ENCODE assay signal across 9 mouse cellular contexts in the genomic region with DNA sequence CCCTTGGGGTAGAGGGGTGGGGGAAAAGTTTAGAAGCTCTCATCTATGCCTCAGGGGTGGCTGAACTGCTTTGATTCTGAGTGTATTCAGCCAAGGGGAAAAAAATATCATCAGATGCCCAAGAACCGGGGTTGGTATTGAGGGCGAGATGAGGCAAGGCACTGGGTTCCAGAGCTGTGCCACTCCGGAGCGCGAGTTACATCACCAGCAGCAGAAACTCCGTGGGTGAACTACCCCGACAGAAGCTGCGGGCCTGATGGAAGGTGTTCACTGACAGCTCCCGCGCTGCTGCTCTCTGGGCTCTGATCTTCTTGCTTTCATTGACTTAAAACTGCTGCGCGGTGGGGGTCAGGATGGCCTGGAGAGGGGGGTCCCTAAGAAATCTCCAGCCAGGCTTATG. TPM values are rescaled to one million over a fixed set of nuclear protein-coding genes. Genes with fewer than 3 reads are reported as not detected.
DNase-seq lines count a peak whose midpoint lies in the region; ATAC-seq and TF ChIP-seq lines count a peak whose summit lies in the region.
"Had no signal": no experiment of that assay in that cellular context is flagged by ENCODE, and none has a peak within 500 bp of the region (broad histone marks: within the 10 kb centered on the region; RNA-seq: fewer than 3 reads in every experiment).

No protein-coding gene starts in this region.

- ATAC-seq in forebrain, embryonic 11.5 days (replicated peaks; ENCODE audit: low FRiP score): no peak
- ATAC-seq in limb, embryonic 13.5 days (ENCODE audit: low FRiP score, low read depth): no peak
- no peak for ATAC-seq in neural tube, embryonic 14.5 days (ENCODE audit: low read depth)

- no peak for TF ChIP-seq EP300 in ES-Bruce4 (IDR thresholded peaks at IDR 0.05; ENCODE audit: insufficient read depth, low read depth, low read length)

- peak overlapping the region; percentile 52 for H3K9ac ChIP-seq in ES-Bruce4 (ENCODE audit: low read depth, poor library complexity, severe bottlenecking)
- peak overlapping the region; percentile 73 for H3K9ac ChIP-seq in forebrain, embryonic 11.5 days (ENCODE audit: low read length)
- H3K9ac ChIP-seq in limb, embryonic 13.5 days: peak overlapping the region; percentile 79
- H3K9ac ChIP-seq in neural tube, embryonic 14.5 days (replicated peaks; ENCODE audit: low read depth, low read length): peak overlapping the region; percentile 80; the same call in 1 of the 2 replicates

- H3K27ac ChIP-seq in gastrocnemius, adult 2 months: no peak overlapping the region
- no peak overlapping the region for H3K27ac ChIP-seq in ES-Bruce4 (ENCODE audit: insufficient read depth, low read length)
- no peak overlapping the region for H3K27ac ChIP-seq in forebrain, embryonic 11.5 days (ENCODE audit: low read depth, low read length)
- no peak overlapping the region for H3K27ac ChIP-seq in limb, embryonic 13.5 days
- no peak overlapping the region for H3K27ac ChIP-seq in neural tube, embryonic 14.5 days (ENCODE audit: low read depth, low read length)

- intact Hi-C loops in gastrocnemius, adult 2 months (cut with DNase I): no loop called here

- peak overlapping the region; percentile 77 for H3K4me3 ChIP-seq in gastrocnemius, adult 2 months
- H3K4me3 ChIP-seq in ES-Bruce4 (ENCODE audit: low read depth, low read length): peak overlapping the region; percentile 66
- peak overlapping the region; percentile 76 for H3K4me3 ChIP-seq in forebrain, embryonic 11.5 days (ENCODE audit: low read depth, low read length)
- peak overlapping the region; percentile 76 for H3K4me3 ChIP-seq in limb, embryonic 13.5 days
- H3K4me3 ChIP-seq in neural tube, embryonic 14.5 days (ENCODE audit: low read depth, low read length): peak overlapping the region; percentile 72

- H3K27me3 ChIP-seq in ES-Bruce4 (ENCODE audit: control insufficient read depth, insufficient read depth, low read length, poor library complexity, severe bottlenecking): peaks cover 15% of the 10 kb centered on the region
- peaks cover 2% of the 10 kb centered on the region; the same call in 1 of the 2 replicates for H3K27me3 ChIP-seq in forebrain, embryonic 11.5 days (ENCODE audit: control insufficient read depth, insufficient read depth, low read length)
- peaks cover 33% of the 10 kb centered on the region for H3K27me3 ChIP-seq in limb, embryonic 13.5 days
- H3K27me3 ChIP-seq in neural tube, embryonic 14.5 days (ENCODE audit: control insufficient read depth, insufficient read depth, low read length): no peaks in the 10 kb centered on the region

- 5% methylated on average over 12 of the region's 12 CpGs for WGBS in forebrain, embryonic 11.5 days
- WGBS in limb, embryonic 13.5 days: 12% methylated on average over 12 of the region's 12 CpGs
- WGBS in neural tube, embryonic 14.5 days: 13% methylated on average over 12 of the region's 12 CpGs

- no peaks in the 10 kb centered on the region for H3K9me3 ChIP-seq in ES-Bruce4 (replicated peaks; ENCODE audit: control insufficient read depth, insufficient read depth, low read length, poor library complexity, severe bottlenecking)
- H3K9me3 ChIP-seq in forebrain, embryonic 11.5 days (ENCODE audit: control insufficient read depth, low read length): no peaks in the 10 kb centered on the region
- no peaks in the 10 kb centered on the region for H3K9me3 ChIP-seq in limb, embryonic 13.5 days
- no peaks in the 10 kb centered on the region for H3K9me3 ChIP-seq in neural tube, embryonic 14.5 days (ENCODE audit: control insufficient read depth, low read length)

- no peaks in the 10 kb centered on the region for H3K36me3 ChIP-seq in ES-Bruce4 (ENCODE audit: control insufficient read depth, insufficient read depth, low read length, poor library complexity, severe bottlenecking)
- no peaks in the 10 kb centered on the region for H3K36me3 ChIP-seq in forebrain, embryonic 11.5 days (ENCODE audit: control insufficient read depth, insufficient read depth, low read length)
- no peaks in the 10 kb centered on the region for H3K36me3 ChIP-seq in limb, embryonic 13.5 days
- H3K36me3 ChIP-seq in neural tube, embryonic 14.5 days (ENCODE audit: control insufficient read depth, insufficient read depth, low read length): no peaks in the 10 kb centered on the region
- H3K36me3 ChIP-seq: G1E had no signal

- TF ChIP-seq POLR2A in ES-Bruce4 (IDR thresholded peaks at IDR 0.05; ENCODE audit: insufficient read depth, low read length): no peak

- H3K4me1 ChIP-seq in ES-Bruce4 (ENCODE audit: control insufficient read depth, insufficient read depth, low read length): no peaks in the 10 kb centered on the region
- peaks cover 4% of the 10 kb centered on the region for H3K4me1 ChIP-seq in forebrain, embryonic 11.5 days (replicated peaks; ENCODE audit: control insufficient read depth, insufficient read depth, low read length)
- H3K4me1 ChIP-seq in limb, embryonic 13.5 days: peaks cover 19% of the 10 kb centered on the region; the same call in 1 of the 2 replicates
- H3K4me1 ChIP-seq in neural tube, embryonic 14.5 days (ENCODE audit: control insufficient read depth, insufficient read depth, low read length): peaks cover 3% of the 10 kb centered on the region; the same call in 1 of the 2 replicates

- H3K4me2 ChIP-seq in forebrain, embryonic 11.5 days (ENCODE audit: low read depth, low read length, severe bottlenecking): peak overlapping the region; percentile 96
- H3K4me2 ChIP-seq in limb, embryonic 13.5 days (replicated peaks): peak overlapping the region; percentile 96
- peak overlapping the region; percentile 90 for H3K4me2 ChIP-seq in neural tube, embryonic 14.5 days (ENCODE audit: low read depth, low read length)

- TF ChIP-seq CTCF in gastrocnemius, adult 2 months (IDR thresholded peaks at IDR 0.05): no peak
- TF ChIP-seq CTCF in ES-Bruce4 (IDR thresholded peaks at IDR 0.05; ENCODE audit: low read depth, low read length): no peak

- DNase-seq in gastrocnemius, adult 2 months: no peak
- DNase-seq in gastrocnemius, postnatal 25 days: no peak
- DNase-seq in forebrain, embryonic 11.5 days (ENCODE audit: low spot score): no peak
- DNase-seq in ovary, postnatal 10 days (ENCODE audit: low spot score): no peak
- DNase-seq in adipocyte (ENCODE audit: low spot score): no peak

RNA-seq across cellular contexts. Expression of gene Sox5, which starts 1.1 kb away (rescaled TPM):
- total RNA-seq in gastrocnemius, adult 2 months (2021): under 1 TPM; 0.89 to 0.99 TPM
- total RNA-seq in gastrocnemius, postnatal 25 days (2021): under 1 TPM; 0.64 to 0.70 TPM
- polyA plus RNA-seq in ES-Bruce4 (2011; ENCODE audit: insufficient read depth, insufficient read length, low read depth, missing spikeins): 0.38 TPM in 1 of 2 replicates, not detected in the other
- polyA plus RNA-seq in forebrain, embryonic 11.5 days (2014; fragmentation: Nextera tagmentation; extraction: Ambion mirVana): 61.5 and 65.1 TPM in 2 replicates
- 89.0 and 103 TPM in 2 replicates for polyA plus RNA-seq in limb, embryonic 13.5 days (2015; fragmentation: Nextera tagmentation; extraction: Ambion mirVana)
- 28.2 and 34.6 TPM in 2 replicates for polyA plus RNA-seq in neural tube, embryonic 14.5 days (2014; fragmentation: Nextera tagmentation; extraction: Ambion mirVana)
- polyA plus RNA-seq: G1E had no signal

Comparison
In these comparisons a context has a peak if more than half of its experiments do, and no peak if none do; other contexts are left out.
1. RNA of gene Sox5, which starts 1.1 kb away (polyA plus RNA-seq): 89.0 to 103 TPM in limb, embryonic 13.5 days, 61.5 to 65.1 TPM in forebrain, embryonic 11.5 days and 28.2 to 34.6 TPM in neural tube, embryonic 14.5 days; 0.38 TPM in ES-Bruce4; every median in the first group is over 10 times any median in the second.
2. Peak in every context shown above with its lines, with median percentiles within 50 percentile points of each other: H3K4me3 ChIP-seq, H3K9ac ChIP-seq and H3K4me2 ChIP-seq.